Mouse (Mus musculus) liver, embryonic 11.5 days (tissue): ENCODE results near the gene Cbx7. TPM values are rescaled to one million over a fixed set of nuclear protein-coding genes. Genes with fewer than 3 reads are reported as not detected.
"Not testable (repeated sequence)": the region's sequence is repeated elsewhere in the genome, so short reads cannot be mapped to it uniquely, and the experiment has no call there.

Experiments used
- ATAC-seq: fragments of 200-750 bp; cut with Nextera tagmentation; replicated peaks from 2 replicates; pipeline ENCODE4 v1.8.0; 2017; ENCODE audit warnings: moderate number of reproducible peaks, mild to moderate bottlenecking, moderate TSS enrichment, moderate library complexity; ENCODE audit not compliant: low FRiP score
- DNase-seq: peaks from one replicate; pipeline ENCODE4 v3.0.0-alpha.2; 2017; ENCODE audit warnings: low spot score
- H3K27ac ChIP-seq: fragments of 300-500 bp; sonication (generic); 2 replicates; pipeline ENCODE4 v1.5.1; 2014; ENCODE audit warnings: mild to moderate bottlenecking, low read depth, low read length, control low read depth
- H3K27me3 ChIP-seq: fragments of 300-500 bp; sonication (generic); replicated peaks from 2 replicates; pipeline ENCODE4 v1.6.1; 2014; ENCODE audit warnings: low read length, mixed read lengths; ENCODE audit not compliant: control insufficient read depth, insufficient read depth
- H3K36me3 ChIP-seq: fragments of 300-500 bp; sonication (generic); 2 replicates; pipeline ENCODE4 v1.6.1; 2014; ENCODE audit warnings: mild to moderate bottlenecking, low read length, moderate library complexity, mixed read lengths; ENCODE audit not compliant: control insufficient read depth, insufficient read depth
- H3K4me1 ChIP-seq: fragments of 300-500 bp; sonication (generic); replicated peaks from 2 replicates; pipeline ENCODE4 v1.6.1; 2014; ENCODE audit warnings: low read length, mixed read lengths; ENCODE audit not compliant: control insufficient read depth, insufficient read depth
- H3K4me2 ChIP-seq: fragments of 300-500 bp; sonication (generic); 2 replicates; pipeline ENCODE4 v1.6.1; 2014; ENCODE audit warnings: mild to moderate bottlenecking, control low read depth, moderate library complexity
- H3K4me3 ChIP-seq: fragments of 300-500 bp; sonication (generic); 2 replicates; pipeline ENCODE4 v1.5.1; 2014; ENCODE audit warnings: low read depth, low read length, control low read depth
- H3K9ac ChIP-seq: fragments of 300-500 bp; sonication (generic); 2 replicates; pipeline ENCODE4 v1.6.1; 2014; ENCODE audit warnings: low read depth, low read length, control low read depth
- H3K9me3 ChIP-seq: fragments of 300-500 bp; sonication (generic); 2 replicates; pipeline ENCODE4 v1.6.1; 2016; ENCODE audit warnings: low read length, inconsistent platforms, mixed read lengths; ENCODE audit not compliant: control insufficient read depth
- WGBS: fragments of 180-500 bp; shearing (Covaris S2); extraction: QIAGEN DNeasy Blood & Tissue Kit; methylation state at CpG from one replicate; pipeline ENCODE4 v1.1.7; 2014; 5-methylcytosine and 5-hydroxymethylcytosine counted together
- polyA plus RNA-seq: library from polyadenylated mRNA; unstranded; fragments of >200 nt; fragmentation: Nextera tagmentation; extraction: Ambion mirVana; gene quantifications from 2 replicates; pipeline ENCODE4 v1.2.1, GENCODE M21; 2014

Gene Cbx7
- polyA plus RNA-seq, 1 experiment from 2014 or later = 2.5 TPM

GRCm38 (mm10) chr15:79903081-79903480, 67.8 kb downstream of the Cbx7 start:
- not testable (repeated sequence) for H3K4me3 ChIP-seq, H3K27me3 ChIP-seq, H3K4me2 ChIP-seq, H3K9me3 ChIP-seq, H3K9ac ChIP-seq, H3K4me1 ChIP-seq, H3K27ac ChIP-seq, DNase-seq, ATAC-seq
- peaks cover 10% of the 10 kb centered on the region; the same call in 1 of the 2 replicates for H3K36me3 ChIP-seq
- 94% methylated on average over 8 of the region's 8 CpGs for WGBS

DNA sequence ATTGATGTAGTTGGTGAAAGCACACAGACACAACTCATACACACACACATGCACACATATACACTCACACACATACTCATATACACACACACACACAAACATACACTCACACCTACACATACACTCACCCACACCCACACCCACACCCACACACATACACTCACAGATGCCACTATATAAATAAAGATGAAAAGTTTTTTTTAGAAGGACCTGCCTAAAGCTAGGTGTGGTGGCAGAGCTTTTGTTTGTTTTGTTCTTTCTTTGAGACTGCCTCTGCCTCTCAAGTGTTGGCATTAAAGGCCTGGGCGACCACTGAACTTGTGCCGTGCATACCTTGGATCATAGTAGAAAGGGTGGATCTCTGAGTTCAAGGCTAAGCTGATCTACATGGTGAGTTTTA, 69.5 kb downstream of the Cbx7 start:
- H3K9ac ChIP-seq = no peak overlapping the region
- 90% methylated on average over 2 of the region's 2 CpGs for WGBS
- H3K27me3 ChIP-seq = no peaks in the 10 kb centered on the region
- ATAC-seq = no peak
- peaks cover under 1% of the 10 kb centered on the region; the same call in 1 of the 2 replicates for H3K4me1 ChIP-seq
- H3K4me2 ChIP-seq = no peak overlapping the region
- H3K9me3 ChIP-seq = no peaks in the 10 kb centered on the region
- DNase-seq = no peak
- H3K4me3 ChIP-seq = no peak overlapping the region
- H3K36me3 ChIP-seq = peaks cover 7% of the 10 kb centered on the region; the same call in 1 of the 2 replicates
- H3K27ac ChIP-seq = no peak overlapping the region

- Histone ChIP-seq H3K4me1 (peaks cover 3% of the 10 kb centered on the region; the same call in 1 of the 2 replicates), H3K4me2 (no peak overlapping the region), H3K27ac (no peak overlapping the region), H3K9me3 (no peaks in the 10 kb centered on the region), H3K36me3 (peaks cover 5% of the 10 kb centered on the region; the same call in 1 of the 2 replicates), H3K9ac (no peak overlapping the region), H3K27me3 (no peaks in the 10 kb centered on the region), H3K4me3 (no peak overlapping the region)
- no peak for DNase-seq
- ATAC-seq = no peak
- WGBS = 81% methylated on average over 7 of the region's 7 CpGs
Observed at GRCm38 (mm10) chr15:79900751-79901150, 70.2 kb downstream of the Cbx7 start.

DNA sequence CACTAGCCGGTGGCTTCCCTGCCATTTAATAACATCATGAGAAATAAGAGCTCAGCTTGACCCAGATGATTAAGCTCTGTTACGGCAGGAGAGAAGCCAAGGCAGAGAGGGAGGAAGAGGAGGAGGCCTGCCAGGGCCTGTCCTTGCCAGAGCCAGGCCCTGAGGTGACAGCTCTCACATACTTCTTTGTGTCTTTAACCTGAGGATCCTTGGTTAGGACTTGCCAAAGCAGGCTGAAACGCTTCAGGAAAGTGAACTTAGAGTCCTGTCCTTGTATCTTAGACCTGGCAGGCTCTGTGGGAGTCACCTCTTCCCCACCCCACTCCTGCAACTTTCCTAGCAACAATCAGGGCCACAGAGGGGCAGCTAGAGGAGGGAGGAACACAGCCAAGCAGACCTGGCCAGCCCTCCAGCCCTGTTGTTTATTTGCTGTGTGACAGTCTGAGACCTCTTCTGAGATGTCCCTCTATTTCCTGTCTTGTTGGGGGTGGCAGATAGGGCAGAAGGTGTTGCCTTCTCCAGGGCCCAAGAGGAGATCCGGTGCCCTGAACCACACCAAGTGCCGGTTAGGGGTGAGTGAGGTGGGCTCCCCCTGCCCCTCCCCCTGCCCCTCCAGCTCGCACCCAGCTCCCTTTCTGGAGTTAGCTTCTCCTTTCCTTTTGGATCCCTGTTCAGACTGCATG, 71.0 kb downstream of the Cbx7 start:
- peaks cover 5% of the 10 kb centered on the region for H3K4me1 ChIP-seq
- H3K9me3 ChIP-seq = no peaks in the 10 kb centered on the region
- H3K27ac ChIP-seq = no peak overlapping the region
- ATAC-seq (no peak), DNase-seq (no peak)
- no peak overlapping the region for H3K4me2 ChIP-seq
- H3K4me3 ChIP-seq = no peak overlapping the region
- H3K27me3 ChIP-seq = no peaks in the 10 kb centered on the region
- WGBS = 81% methylated on average over 6 of the region's 6 CpGs
- peaks cover 5% of the 10 kb centered on the region; the same call in 1 of the 2 replicates for H3K36me3 ChIP-seq
- no peak overlapping the region for H3K9ac ChIP-seq

- Histone ChIP-seq H3K27me3 (no peaks in the 10 kb centered on the region), H3K9me3 (no peaks in the 10 kb centered on the region), H3K4me3 (no peak overlapping the region), H3K36me3 (peaks cover 5% of the 10 kb centered on the region; the same call in 1 of the 2 replicates), H3K27ac (no peak overlapping the region), H3K4me2 (no peak overlapping the region), H3K9ac (no peak overlapping the region), H3K4me1 (peaks cover 11% of the 10 kb centered on the region)
- 83% methylated on average over 5 of the region's 5 CpGs for WGBS
- no peak for ATAC-seq
- DNase-seq = no peak
Observed at GRCm38 (mm10) chr15:79898988-79899387, 71.9 kb downstream of the Cbx7 start.

DNA sequence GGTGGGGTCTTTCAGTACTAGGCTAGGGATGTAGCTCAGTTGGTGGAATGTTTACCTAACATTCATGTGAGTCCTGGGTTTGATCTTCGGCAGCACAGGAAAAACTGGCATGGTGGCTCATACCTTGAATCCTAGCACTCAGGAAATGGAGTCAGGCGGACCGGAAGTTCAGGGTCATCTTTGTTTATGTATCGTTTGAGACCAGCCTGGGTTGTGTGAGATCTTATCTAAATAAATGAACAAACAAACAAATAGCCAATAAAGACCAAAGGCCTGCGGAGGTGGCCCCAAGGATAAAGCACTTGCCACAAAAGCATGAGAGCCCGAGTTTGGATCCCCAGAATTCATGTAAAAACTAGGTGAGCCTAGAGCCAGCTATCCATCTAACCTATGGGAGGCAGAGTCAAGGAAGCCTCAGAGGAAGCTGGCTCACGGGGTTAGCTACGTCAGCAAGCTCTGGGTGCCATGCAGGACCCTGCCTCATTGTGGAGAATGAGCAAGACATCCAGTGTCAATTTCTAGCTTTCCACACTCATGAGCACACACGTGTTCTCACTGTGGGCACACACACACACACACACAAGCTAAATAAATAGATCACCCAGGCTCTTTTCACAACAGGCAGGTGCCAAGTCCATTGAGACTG, 74.7 kb downstream of the Cbx7 start:
- Histone ChIP-seq H3K9ac (no peak overlapping the region), H3K36me3 (peaks cover 5% of the 10 kb centered on the region; the same call in 1 of the 2 replicates), H3K9me3 (no peaks in the 10 kb centered on the region), H3K4me3 (no peak overlapping the region), H3K4me2 (no peak overlapping the region), H3K4me1 (peaks cover 19% of the 10 kb centered on the region), H3K27ac (peak overlapping the region; percentile 56), H3K27me3 (no peaks in the 10 kb centered on the region)
- WGBS = 71% methylated on average over 9 of the region's 9 CpGs
- no peak for DNase-seq
- ATAC-seq = no peak

DNA sequence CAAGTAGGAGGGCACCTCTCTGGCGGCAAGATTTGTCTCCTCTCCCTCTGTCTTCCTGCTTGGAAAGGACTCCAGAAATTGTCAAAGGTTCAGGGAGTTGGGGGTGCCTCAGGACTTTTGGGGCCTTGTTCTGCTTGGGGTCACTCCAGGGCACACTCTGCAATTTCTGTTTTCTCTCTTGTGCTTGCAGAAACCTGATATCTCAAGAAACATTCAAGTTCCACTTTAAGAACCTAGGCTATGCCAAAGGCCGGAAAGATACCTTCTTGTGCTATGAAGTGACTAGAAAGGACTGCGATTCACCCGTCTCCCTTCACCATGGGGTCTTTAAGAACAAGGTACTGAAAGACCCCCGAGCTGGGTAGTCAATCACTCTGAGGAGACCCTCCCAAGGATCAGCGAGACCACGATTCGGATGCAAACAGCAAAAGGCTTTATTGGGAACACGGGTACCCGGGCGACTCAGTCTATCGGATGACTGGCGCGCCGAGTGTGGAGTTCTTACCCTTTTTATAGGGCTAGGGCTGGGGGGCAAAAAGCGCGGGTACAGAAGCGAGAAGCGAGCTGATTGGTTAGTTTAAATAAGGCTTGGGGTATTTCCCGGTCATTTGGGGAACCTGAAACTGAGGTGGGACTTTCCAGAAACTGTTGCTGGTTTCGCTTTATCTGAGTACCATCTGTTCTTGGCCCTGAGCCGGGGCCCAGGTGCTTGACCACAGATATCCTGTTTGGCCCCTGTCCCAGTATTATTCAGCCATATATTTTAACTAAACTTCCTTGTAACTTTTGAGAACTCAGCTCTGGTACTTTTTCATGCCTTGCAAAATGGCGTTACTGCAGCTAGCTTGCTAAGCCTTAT, 75.5 kb downstream of the Cbx7 start:
- H3K27ac ChIP-seq = peak overlapping the region; percentile 64

DNA sequence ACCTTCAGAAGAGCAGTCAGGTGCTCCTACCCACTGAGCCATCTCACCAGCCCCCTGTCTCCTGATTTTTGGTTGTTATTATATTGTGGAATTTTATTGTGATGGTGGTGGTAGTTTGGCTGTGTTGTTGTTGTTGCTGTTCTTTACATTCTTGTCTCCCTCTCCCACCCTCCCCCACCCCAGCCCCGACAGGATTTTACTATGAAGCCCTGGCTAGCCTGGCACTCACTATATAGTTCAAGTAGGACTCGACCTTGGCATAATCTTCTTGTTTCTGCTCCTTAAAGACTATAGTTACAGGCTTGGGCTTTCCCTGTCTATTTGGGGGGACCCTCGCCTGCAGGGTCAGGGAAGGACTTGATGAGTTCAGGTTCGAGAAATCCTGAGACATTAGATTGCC, 76.6 kb downstream of the Cbx7 start:
- H3K36me3 ChIP-seq = peaks cover 5% of the 10 kb centered on the region; the same call in 1 of the 2 replicates
- DNase-seq (no peak), ATAC-seq (no peak)
- H3K27me3 ChIP-seq = 0 out of 2 replicates have a peak, but pooled peaks cover 2% of the 10 kb centered on the region
- H3K9me3 ChIP-seq = no peaks in the 10 kb centered on the region
- 61% methylated on average over 4 of the region's 4 CpGs for WGBS
- peak overlapping the region; percentile 85 for H3K4me2 ChIP-seq
- H3K9ac ChIP-seq = peak overlapping the region; percentile 43; the same call in 1 of the 2 replicates
- H3K27ac ChIP-seq = peak overlapping the region; percentile 64
- peaks cover 19% of the 10 kb centered on the region for H3K4me1 ChIP-seq
- peak overlapping the region; percentile 58; the same call in 1 of the 2 replicates for H3K4me3 ChIP-seq

More for the DNA sequence above, 75.5 kb downstream of the Cbx7 start:
- H3K9me3 ChIP-seq, DNase-seq, H3K27me3 ChIP-seq, H3K36me3 ChIP-seq, ATAC-seq: not testable (repeated sequence)
- 66% methylated on average over 10 of the region's 23 CpGs for WGBS
- H3K4me1 ChIP-seq = peaks cover 19% of the 10 kb centered on the region
- H3K4me2 ChIP-seq = peak overlapping the region; percentile 85
- H3K4me3 ChIP-seq = peak overlapping the region; percentile 58; the same call in 1 of the 2 replicates
- peak overlapping the region; percentile 43 for H3K9ac ChIP-seq
